Mouse (Mus musculus): ENCODE data around the gene Trpm3. TPM values are rescaled to one million over a fixed set of nuclear protein-coding genes. Genes with fewer than 3 reads are reported as not detected.

Trpm3 gene
- polyA plus RNA-seq, 2 experiments, result 0.03 TPM; not detected in 1

- DNase-seq (ENCODE audit: low read depth in 3 of 3, low spot score in 3 of 3) (no peak), ATAC-seq (ENCODE audit: insufficient read depth) (no peak)
- no peak overlapping the region for H3K27ac ChIP-seq
- H3K4me1 ChIP-seq (replicated peaks; ENCODE audit: control insufficient read depth in 2 of 2, insufficient read depth in 2 of 2, low read length in 1 of 2), result no peaks in the 10 kb centered on the region
- WGBS (ENCODE audit: insufficient replicate concordance), result 49% methylated on average over 3 of the region's 3 CpGs
- no peak overlapping the region for H3K4me3 ChIP-seq (ENCODE audit: insufficient read depth in 1 of 2, low read depth in 2 of 2, low read length in 2 of 2)
- TF ChIP-seq EP300 (IDR thresholded peaks at IDR 0.05; ENCODE audit: low read depth), result no peak
- no peak for TF ChIP-seq CTCF (IDR thresholded peaks at IDR 0.05; ENCODE audit: low read depth)
- no peaks in the 10 kb centered on the region for H3K9me3 ChIP-seq (ENCODE audit: control insufficient read depth, low read length)
- no peaks in the 10 kb centered on the region for H3K36me3 ChIP-seq (replicated peaks; ENCODE audit: control insufficient read depth, insufficient read depth, low read depth)
- no peak overlapping the region for H3K4me2 ChIP-seq (ENCODE audit: low read depth)
- H3K9ac ChIP-seq (replicated peaks), result no peak overlapping the region
- no peaks in the 10 kb centered on the region for H3K27me3 ChIP-seq (ENCODE audit: control insufficient read depth, insufficient read depth, low read length)
Measured at GRCm38 (mm10) chr19:22638394-22638954, 499.6 kb downstream of the Trpm3 start.

DNA sequence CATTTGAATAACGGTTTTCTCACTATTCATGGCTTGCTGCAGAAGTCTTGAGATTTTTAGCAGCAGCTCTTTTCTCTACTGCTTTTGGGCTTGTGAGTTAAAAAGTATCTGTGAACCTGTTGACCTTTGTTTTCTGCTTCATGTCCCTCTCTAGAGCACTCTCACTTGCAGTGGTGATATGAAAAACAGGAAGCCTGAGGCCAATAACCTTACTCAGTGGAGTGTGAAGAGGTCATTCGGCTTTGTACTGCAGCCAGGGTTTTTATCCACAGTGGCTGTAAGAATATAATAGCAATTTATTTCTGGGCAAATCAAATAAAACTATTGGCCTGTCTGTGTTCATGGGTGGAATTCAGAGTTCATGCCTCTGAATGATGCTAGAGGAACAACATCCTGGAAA, 503.3 kb downstream of the Trpm3 start:
- no peak overlapping the region for H3K9ac ChIP-seq (replicated peaks)
- no peak for TF ChIP-seq CTCF (IDR thresholded peaks at IDR 0.05; ENCODE audit: low read depth)
- TF ChIP-seq EP300 (IDR thresholded peaks at IDR 0.05; ENCODE audit: low read depth), result no peak
- H3K36me3 ChIP-seq (replicated peaks; ENCODE audit: control insufficient read depth, insufficient read depth, low read depth), result no peaks in the 10 kb centered on the region
- H3K27me3 ChIP-seq (ENCODE audit: control insufficient read depth, insufficient read depth, low read length), result no peaks in the 10 kb centered on the region
- H3K4me1 ChIP-seq (replicated peaks; ENCODE audit: control insufficient read depth in 2 of 2, insufficient read depth in 2 of 2, low read length in 1 of 2), result no peaks in the 10 kb centered on the region
- H3K4me2 ChIP-seq (ENCODE audit: low read depth), result no peak overlapping the region
- WGBS (ENCODE audit: insufficient replicate concordance), result 35% methylated on average over 2 of the region's 2 CpGs
- no peak overlapping the region for H3K27ac ChIP-seq
- H3K9me3 ChIP-seq (ENCODE audit: control insufficient read depth, low read length), result no peaks in the 10 kb centered on the region
- no peak for DNase-seq (ENCODE audit: low read depth in 3 of 3, low spot score in 3 of 3)
- no peak for ATAC-seq (ENCODE audit: insufficient read depth)
- H3K4me3 ChIP-seq (ENCODE audit: insufficient read depth in 1 of 2, low read depth in 2 of 2, low read length in 2 of 2), result no peak overlapping the region

GRCm38 (mm10) chr19:22656466-22657215, 517.8 kb downstream of the Trpm3 start:
- Histone ChIP-seq H3K36me3 (replicated peaks; ENCODE audit: control insufficient read depth, insufficient read depth, low read depth) (no peaks in the 10 kb centered on the region), H3K9me3 (ENCODE audit: control insufficient read depth, low read length) (no peaks in the 10 kb centered on the region), H3K9ac (replicated peaks) (no peak overlapping the region), H3K27me3 (ENCODE audit: control insufficient read depth, insufficient read depth, low read length) (no peaks in the 10 kb centered on the region), H3K27ac (no peak overlapping the region), H3K4me2 (ENCODE audit: low read depth) (no peak overlapping the region), H3K4me3 (ENCODE audit: insufficient read depth in 1 of 2, low read depth in 2 of 2, low read length in 2 of 2) (no peak overlapping the region), H3K4me1 (replicated peaks; ENCODE audit: control insufficient read depth in 2 of 2, insufficient read depth in 2 of 2, low read length in 1 of 2) (no peaks in the 10 kb centered on the region)
- TF ChIP-seq EP300 (IDR thresholded peaks at IDR 0.05; ENCODE audit: low read depth) (no peak), CTCF (IDR thresholded peaks at IDR 0.05; ENCODE audit: low read depth) (no peak)
- DNase-seq (ENCODE audit: low read depth in 3 of 3, low spot score in 3 of 3) (no peak), ATAC-seq (ENCODE audit: insufficient read depth) (no peak)
- 60% methylated on average over 14 of the region's 14 CpGs for WGBS (ENCODE audit: insufficient replicate concordance)

DNA sequence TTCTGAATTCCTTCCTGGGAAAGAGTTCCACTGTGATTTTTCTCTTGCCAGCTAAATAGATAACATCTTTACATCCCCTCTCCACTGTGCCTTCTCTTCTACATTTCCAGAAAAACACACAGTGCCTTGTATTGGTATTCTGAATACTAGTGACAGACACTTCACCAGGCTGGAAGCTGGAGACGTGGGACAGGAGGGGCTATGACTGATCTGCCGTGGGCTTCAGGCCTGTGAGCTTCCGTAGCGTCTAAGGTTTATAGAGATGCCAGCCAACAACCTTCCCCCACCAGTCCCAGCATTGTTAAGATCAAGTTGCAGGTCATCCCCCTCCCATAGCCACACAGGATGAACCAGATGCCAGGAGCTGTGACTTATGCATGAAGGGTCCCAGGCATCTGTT, 518.4 kb downstream of the Trpm3 start:
- 60% methylated on average over 4 of the region's 4 CpGs for WGBS (ENCODE audit: insufficient replicate concordance)
- H3K9me3 ChIP-seq (ENCODE audit: control insufficient read depth, low read length), result no peaks in the 10 kb centered on the region
- no peak for ATAC-seq (ENCODE audit: insufficient read depth)

DNA sequence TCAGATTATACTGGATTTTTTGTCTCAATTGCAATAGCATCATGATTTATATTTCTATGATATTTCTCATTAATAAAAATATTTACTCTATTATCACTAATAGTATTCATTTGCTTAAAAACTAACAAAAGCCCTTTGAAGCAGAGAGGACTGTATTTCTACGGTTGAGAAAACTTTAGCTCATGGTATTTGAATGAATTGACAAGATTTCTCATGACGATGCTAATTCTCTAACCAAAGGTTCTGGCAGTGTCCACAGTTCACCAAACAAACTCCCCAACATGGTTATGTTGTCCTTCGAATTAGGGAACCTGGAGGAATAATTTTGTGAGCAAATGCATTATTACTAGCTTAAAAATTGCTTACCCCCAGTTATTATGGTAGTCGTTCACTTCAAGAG, 526.6 kb downstream of the Trpm3 start:
- TF ChIP-seq EP300 (IDR thresholded peaks at IDR 0.05; ENCODE audit: low read depth), result no peak
- no peak for TF ChIP-seq CTCF (IDR thresholded peaks at IDR 0.05; ENCODE audit: low read depth)
- no peaks in the 10 kb centered on the region for H3K9me3 ChIP-seq (ENCODE audit: control insufficient read depth, low read length)
- H3K36me3 ChIP-seq (replicated peaks; ENCODE audit: control insufficient read depth, insufficient read depth, low read depth), result no peaks in the 10 kb centered on the region
- no peaks in the 10 kb centered on the region for H3K27me3 ChIP-seq (ENCODE audit: control insufficient read depth, insufficient read depth, low read length)
- no peak overlapping the region for H3K9ac ChIP-seq (replicated peaks)
- no peak overlapping the region for H3K4me3 ChIP-seq (ENCODE audit: insufficient read depth in 1 of 2, low read depth in 2 of 2, low read length in 2 of 2)
- DNase-seq (ENCODE audit: low read depth in 3 of 3, low spot score in 3 of 3), result no peak
- no peak overlapping the region for H3K27ac ChIP-seq
- H3K4me2 ChIP-seq (ENCODE audit: low read depth), result no peak overlapping the region
- no peak for ATAC-seq (ENCODE audit: insufficient read depth)
- WGBS (ENCODE audit: insufficient replicate concordance), result 54% methylated on average over 4 of the region's 4 CpGs
- no peaks in the 10 kb centered on the region for H3K4me1 ChIP-seq (replicated peaks; ENCODE audit: control insufficient read depth in 2 of 2, insufficient read depth in 2 of 2, low read length in 1 of 2)

More for the DNA sequence above, 518.4 kb downstream of the Trpm3 start:
- H3K4me1 ChIP-seq (replicated peaks; ENCODE audit: control insufficient read depth in 2 of 2, insufficient read depth in 2 of 2, low read length in 1 of 2), result no peaks in the 10 kb centered on the region
- H3K36me3 ChIP-seq (replicated peaks; ENCODE audit: control insufficient read depth, insufficient read depth, low read depth), result no peaks in the 10 kb centered on the region
- TF ChIP-seq CTCF (IDR thresholded peaks at IDR 0.05; ENCODE audit: low read depth) (no peak), EP300 (IDR thresholded peaks at IDR 0.05; ENCODE audit: low read depth) (no peak)
- no peak overlapping the region for H3K9ac ChIP-seq (replicated peaks)
- no peaks in the 10 kb centered on the region for H3K27me3 ChIP-seq (ENCODE audit: control insufficient read depth, insufficient read depth, low read length)
- H3K4me2 ChIP-seq (ENCODE audit: low read depth), result no peak overlapping the region
- no peak for DNase-seq (ENCODE audit: low read depth in 3 of 3, low spot score in 3 of 3)
- no peak overlapping the region for H3K4me3 ChIP-seq (ENCODE audit: insufficient read depth in 1 of 2, low read depth in 2 of 2, low read length in 2 of 2)
- no peak overlapping the region for H3K27ac ChIP-seq
